Mouse (Mus musculus): Measurements from ENCODE around the gene F830045P16Rik. TPM values are rescaled to one million over a fixed set of nuclear protein-coding genes. Genes with fewer than 3 reads are reported as not detected.

The F830045P16Rik gene
- polyA plus RNA-seq, 1 experiment from 2014 or later = not detected

- Histone ChIP-seq H3K4me3 (replicated peaks; ENCODE audit: low read length) (no peak overlapping the region), H3K27me3 (replicated peaks; ENCODE audit: control insufficient read depth, insufficient read depth, low read length) (no peaks in the 10 kb centered on the region), H3K4me1 (replicated peaks; ENCODE audit: control insufficient read depth, insufficient read depth, low read length) (no peaks in the 10 kb centered on the region), H3K36me3 (ENCODE audit: control insufficient read depth, insufficient read depth) (no peaks in the 10 kb centered on the region), H3K27ac (ENCODE audit: low read length) (no peak overlapping the region), H3K9ac (replicated peaks; ENCODE audit: low read depth, low read length) (no peak overlapping the region), H3K9me3 (ENCODE audit: control insufficient read depth, low read length) (no peaks in the 10 kb centered on the region), H3K4me2 (ENCODE audit: low read length) (no peak overlapping the region)
- 19% methylated on average over 18 of the region's 18 CpGs for WGBS
- peak; percentile 84 for ATAC-seq
Observed at GRCm38 (mm10) chr2:129408476-129408875, 127.9 kb downstream of the F830045P16Rik start.

Other genes with a start within 250 kb of the F830045P16Rik start
- gene Ckap2l, start 239.4 kb downstream of the F830045P16Rik start, polyA plus RNA-seq (2015; fragmentation: Nextera tagmentation; extraction: Ambion mirVana) = 17.6 and 23.9 TPM in 2 replicates
- gene Il1a, start 226.6 kb downstream of the F830045P16Rik start, polyA plus RNA-seq (2015; fragmentation: Nextera tagmentation; extraction: Ambion mirVana) = 0.14 and 0.33 TPM in 2 replicates
- gene Il1b, start 165.5 kb downstream of the F830045P16Rik start, polyA plus RNA-seq (2015; fragmentation: Nextera tagmentation; extraction: Ambion mirVana) = not detected in 2 replicates
- gene Sirpa, start 56.2 kb upstream of the F830045P16Rik start, polyA plus RNA-seq (2015; fragmentation: Nextera tagmentation; extraction: Ambion mirVana) = 30.2 and 34.8 TPM in 2 replicates
- 4.7 and 9.2 TPM in 2 replicates for gene Pdyn, start 163.2 kb upstream of the F830045P16Rik start, polyA plus RNA-seq (2015; fragmentation: Nextera tagmentation; extraction: Ambion mirVana)